Mouse (Mus musculus) activated CD4-positive, CD25-positive, alpha-beta regulatory T cell, adult 4 months (primary cell): ENCODE measurements around the gene Rab35. TPM values are rescaled to one million over a fixed set of nuclear protein-coding genes. Genes with fewer than 3 reads are reported as not detected.
A peak's percentile ranks its signal among the peaks of the same experiment; 100 is the strongest.

ENCODE experiments used
- ATAC-seq: one replicate; pipeline ENCODE4 v1.8.0; 2017
- polyA plus RNA-seq, 2 experiments: library from polyadenylated mRNA; unstranded; fragments of 100-300 nt; shearing (Covaris generic); gene quantifications; one replicate each; pipeline ENCODE4 v1.2.1; 2017

The Rab35 gene
- polyA plus RNA-seq, 2 experiments from 2014 or later = 8.0 to 8.5 TPM

DNA sequence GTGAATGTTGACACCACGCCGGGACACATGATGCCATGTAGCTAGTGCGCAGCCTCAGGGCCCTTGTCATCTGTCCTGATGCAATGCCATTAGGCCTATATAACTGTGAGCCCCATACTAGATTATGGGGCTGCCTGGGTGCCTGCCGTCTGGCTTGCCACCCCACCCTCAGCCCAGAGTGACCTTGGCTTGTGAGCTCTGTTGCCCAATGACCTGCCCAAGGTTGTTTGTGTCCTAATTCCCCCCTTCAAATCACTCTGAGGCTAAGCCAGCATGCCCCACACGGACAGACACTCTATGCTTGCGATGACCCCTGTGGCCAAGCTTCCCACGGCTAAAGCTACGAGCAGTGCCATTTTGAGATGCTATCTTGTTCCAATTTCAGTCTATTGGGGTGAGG, 18.0 kb downstream of the Rab35 start:
- no peak for ATAC-seq

GRCm38 (mm10) chr5:115650885-115651284, 19.2 kb downstream of the Rab35 start:
- ATAC-seq = no peak

DNA sequence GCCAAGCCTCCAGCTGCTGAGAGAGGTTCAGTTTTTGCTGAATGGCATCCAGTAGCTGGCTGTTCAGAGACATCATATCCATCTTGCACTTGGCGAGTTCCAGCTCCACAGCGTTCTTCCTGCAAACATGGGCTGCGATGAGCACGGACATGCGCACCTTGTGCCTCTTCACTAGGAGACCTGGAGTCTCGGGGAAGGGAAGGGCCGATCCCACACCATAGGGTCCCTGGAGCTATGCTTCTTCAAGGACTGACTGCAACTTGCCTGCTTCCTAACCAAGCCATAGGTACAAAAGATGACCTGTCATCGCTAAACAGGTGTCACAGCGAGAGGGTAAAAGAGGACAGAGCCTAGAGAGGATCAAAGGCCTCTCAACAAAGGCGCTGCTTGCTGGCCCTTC, 20.1 kb downstream of the Rab35 start:
- ATAC-seq = no peak

- peak; percentile 99 for ATAC-seq
Measured at GRCm38 (mm10) chr5:115652681-115653575, 21.2 kb downstream of the Rab35 start.

- no peak for ATAC-seq
Measured at GRCm38 (mm10) chr5:115653776-115654175, 22.1 kb downstream of the Rab35 start.

DNA sequence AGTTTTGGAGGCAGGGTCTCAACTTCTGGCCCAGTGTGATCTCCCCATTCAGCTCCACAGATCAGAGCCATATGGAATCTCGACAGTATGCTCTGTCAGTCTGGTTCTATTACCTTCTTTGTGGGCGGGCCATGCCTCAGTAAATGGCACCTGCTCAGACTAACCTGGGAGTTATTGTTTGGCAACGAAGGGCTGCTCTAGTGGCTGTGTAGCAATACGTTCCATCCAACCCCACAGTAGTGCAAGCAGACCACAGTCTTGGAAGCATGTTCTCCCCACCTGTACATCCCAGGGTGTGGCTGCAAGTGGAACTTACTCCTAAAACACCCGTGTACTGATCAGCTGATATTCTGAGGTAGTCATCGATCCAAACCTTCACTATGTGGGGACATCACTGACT, 25.0 kb downstream of the Rab35 start:
- no peak for ATAC-seq

GRCm38 (mm10) chr5:115657234-115657633, 25.5 kb downstream of the Rab35 start:
- ATAC-seq = no peak

- ATAC-seq = no peak
Measured at GRCm38 (mm10) chr5:115658352-115658751, 26.6 kb downstream of the Rab35 start.

DNA sequence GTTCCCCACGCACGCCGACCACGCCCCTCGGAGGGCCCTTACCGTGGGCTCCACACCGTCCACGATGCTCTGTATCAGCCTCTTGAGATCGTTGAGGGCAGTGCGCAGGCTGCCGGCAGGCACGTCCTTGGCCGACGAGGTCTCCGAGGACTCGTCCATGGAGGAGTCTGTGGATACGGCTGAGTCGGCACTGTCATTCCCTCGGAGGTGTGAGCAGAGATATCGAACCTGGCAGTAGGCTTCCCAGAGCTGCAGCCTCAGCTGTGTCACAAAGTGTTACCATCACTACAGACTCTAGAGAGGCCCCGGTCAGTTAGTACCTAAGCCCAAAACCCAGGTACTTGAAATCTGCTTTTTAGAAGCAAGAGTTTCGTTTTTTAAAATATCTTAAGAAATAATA, 30.9 kb downstream of the Rab35 start:
- no peak for ATAC-seq

DNA sequence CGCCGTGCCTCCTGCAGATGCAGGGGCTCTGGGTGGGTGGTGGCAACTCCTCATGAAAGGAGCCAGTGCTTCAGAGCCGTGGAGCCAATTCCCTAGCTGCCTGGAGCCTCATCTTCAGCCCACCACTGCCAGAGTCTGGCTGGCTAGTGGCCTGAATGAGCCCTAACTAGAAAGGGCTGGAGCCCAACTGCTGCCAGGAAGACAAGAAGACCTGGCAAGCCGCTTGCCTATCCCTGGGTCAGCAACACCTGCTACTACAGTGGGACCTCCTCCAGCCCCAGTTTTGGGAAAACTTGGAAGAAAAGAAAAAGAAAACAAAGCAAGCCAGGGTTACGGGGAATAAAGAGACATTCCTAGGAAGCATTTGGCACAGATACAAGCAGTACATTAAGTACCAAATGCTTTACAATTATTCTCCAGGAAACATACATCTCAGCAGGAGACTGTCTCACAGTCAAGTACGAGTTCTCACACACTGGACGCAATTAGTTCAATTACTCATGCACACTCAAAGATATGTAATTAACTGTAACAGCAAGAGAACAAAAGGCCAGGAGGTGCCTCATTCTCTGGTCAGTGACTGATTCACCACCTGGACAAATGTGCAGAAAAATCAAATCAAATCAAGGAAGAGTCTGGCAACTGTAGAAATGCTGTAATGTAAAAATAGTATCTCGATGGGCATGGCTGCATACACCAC, 34.8 kb downstream of the Rab35 start:
- no peak for ATAC-seq

DNA sequence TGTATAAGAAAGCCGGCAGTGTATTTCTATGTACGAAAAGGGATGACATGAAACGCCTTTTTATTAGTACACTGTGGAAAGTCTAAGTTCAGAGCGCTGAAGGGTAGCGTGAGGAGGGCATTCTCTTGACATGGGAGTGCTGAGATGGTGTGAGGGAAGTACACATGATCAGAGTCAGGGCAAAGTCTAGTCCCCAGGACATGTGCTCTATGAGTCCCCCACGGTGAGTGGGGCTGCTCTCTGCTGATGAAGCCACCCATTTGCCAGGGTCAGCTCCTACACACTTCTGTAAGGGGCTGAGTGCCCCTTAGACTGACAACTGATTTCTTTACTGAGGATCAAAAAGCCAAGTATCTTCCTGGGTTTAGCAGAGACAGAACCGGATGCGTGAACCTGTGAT, 35.5 kb downstream of the Rab35 start:
- no peak for ATAC-seq

GRCm38 (mm10) chr5:115667894-115668293, 36.2 kb downstream of the Rab35 start:
- no peak for ATAC-seq

- no peak for ATAC-seq
Measured at GRCm38 (mm10) chr5:115668986-115669385, 37.3 kb downstream of the Rab35 start.

GRCm38 (mm10) chr5:115669974-115670373, 38.3 kb downstream of the Rab35 start:
- ATAC-seq = no peak

DNA sequence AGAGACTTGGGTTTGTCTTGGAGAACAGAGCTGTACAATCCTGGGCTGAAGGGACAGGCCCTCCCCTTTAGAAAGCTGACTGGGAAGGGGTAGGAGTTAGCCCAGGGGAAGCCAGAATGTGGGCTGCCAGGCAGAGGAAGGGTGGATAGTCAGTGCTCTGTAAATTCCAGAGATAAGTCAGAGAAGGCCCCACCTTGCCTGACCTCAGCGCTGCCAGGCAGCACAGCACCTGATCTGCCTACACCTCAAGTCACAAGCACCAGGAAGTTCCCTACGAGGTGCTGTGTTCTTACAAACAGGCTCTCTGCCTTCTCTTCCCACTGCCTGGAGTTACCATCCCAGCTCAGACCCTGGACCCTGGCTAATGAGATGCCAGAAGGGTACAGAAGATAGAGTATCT, 38.7 kb downstream of the Rab35 start:
- no peak for ATAC-seq

- no peak for ATAC-seq
Measured at GRCm38 (mm10) chr5:115671846-115672245, 40.1 kb downstream of the Rab35 start.

DNA sequence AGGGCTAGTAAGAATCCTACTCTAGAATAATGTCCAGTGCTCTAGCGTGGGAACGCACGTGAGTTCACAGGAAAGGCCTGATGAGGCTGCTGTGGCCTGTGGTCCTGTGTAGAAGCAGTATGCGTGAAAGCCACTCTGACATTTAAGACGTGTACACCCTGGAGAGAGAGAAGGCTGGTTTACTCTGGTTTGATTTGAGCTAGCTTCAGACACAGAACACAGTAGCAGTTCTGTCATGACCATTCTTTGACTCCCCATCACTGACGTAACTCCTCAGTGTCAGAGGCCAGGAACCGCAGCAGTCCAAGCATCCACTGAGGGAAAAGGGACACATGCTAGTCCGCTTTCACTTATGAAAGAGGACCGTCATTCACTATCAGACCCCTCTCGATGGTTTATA, 53.4 kb downstream of the Rab35 start:
- no peak for ATAC-seq

- ATAC-seq = no peak
Measured at GRCm38 (mm10) chr5:115686716-115687115, 55.0 kb downstream of the Rab35 start.

- peak; percentile 72 for ATAC-seq
Measured at GRCm38 (mm10) chr5:115693271-115693670, 61.6 kb downstream of the Rab35 start.

- ATAC-seq = no peak
Measured at GRCm38 (mm10) chr5:115695191-115695770, 63.6 kb downstream of the Rab35 start.

GRCm38 (mm10) chr5:115696811-115697210, 65.1 kb downstream of the Rab35 start:
- ATAC-seq = no peak
